Mouse (Mus musculus) forebrain, postnatal 0 days (tissue): ENCODE data around the gene Fam172a. TPM values are rescaled to one million over a fixed set of nuclear protein-coding genes. Genes with fewer than 3 reads are reported as not detected.

Source experiments
- ATAC-seq: fragments of 200-750 bp; cut with Nextera tagmentation; 2 replicates; pipeline ENCODE4 v1.8.0; 2017; ENCODE audit warnings: mild to moderate bottlenecking, moderate library complexity
- DNase-seq: peaks from one replicate; pipeline ENCODE4 v3.0.0-alpha.2; 2015
- H3K27ac ChIP-seq: fragments of 300-500 bp; sonication (generic); 2 replicates; pipeline ENCODE4 v1.5.1; 2014; ENCODE audit warnings: low read depth, mild to moderate bottlenecking, antibody characterized with exemption, low read length, moderate library complexity, mixed read lengths
- H3K27me3 ChIP-seq: fragments of 300-500 bp; sonication (generic); 2 replicates; pipeline ENCODE4 v1.6.1; 2014; ENCODE audit warnings: mild to moderate bottlenecking, low read length, mixed read lengths; ENCODE audit not compliant: insufficient read depth
- H3K36me3 ChIP-seq: fragments of 300-500 bp; sonication (generic); 2 replicates; pipeline ENCODE4 v1.6.1; 2014; ENCODE audit warnings: mild to moderate bottlenecking, moderate library complexity; ENCODE audit not compliant: insufficient read depth
- H3K4me1 ChIP-seq: fragments of 300-500 bp; sonication (generic); 2 replicates; pipeline ENCODE4 v1.6.1; 2014; ENCODE audit warnings: antibody characterized with exemption; ENCODE audit not compliant: insufficient read depth
- H3K4me2 ChIP-seq: fragments of 300-500 bp; sonication (generic); 2 replicates; pipeline ENCODE4 v1.6.1; 2014; ENCODE audit warnings: low read depth, mild to moderate bottlenecking, moderate library complexity
- H3K4me3 ChIP-seq: fragments of 300-500 bp; sonication (generic); 2 replicates; pipeline ENCODE4 v1.5.1; 2014; ENCODE audit warnings: low read depth, low read length, mixed read lengths
- H3K9ac ChIP-seq: fragments of 300-500 bp; sonication (generic); 2 replicates; pipeline ENCODE4 v1.6.1; 2014; ENCODE audit warnings: mild to moderate bottlenecking
- H3K9me3 ChIP-seq: fragments of 300-500 bp; sonication (generic); 2 replicates; pipeline ENCODE4 v1.6.1; 2016; ENCODE audit warnings: low read length
- CTCF ChIP-seq: sonication (generic); IDR thresholded peaks from 2 replicates; pipeline ENCODE4 v1.5.1; 2016; ENCODE audit warnings: antibody characterized with exemption, control low read depth, low read depth
- WGBS: fragments of 180-500 bp; shearing (Covaris S2); extraction: QIAGEN DNeasy Blood & Tissue Kit; methylation state at CpG from one replicate; pipeline ENCODE4 v1.1.7; 2014; 5-methylcytosine and 5-hydroxymethylcytosine counted together
- polyA plus RNA-seq: library from polyadenylated mRNA; unstranded; fragments of >200 nt; fragmentation: Nextera tagmentation; extraction: Ambion mirVana; gene quantifications from 2 replicates; pipeline ENCODE4 v1.2.1, GENCODE M21; 2015
- total RNA-seq: library from RNA; depleted of rRNA; stranded (reverse); fragments of >200 nt; gene quantifications from 2 replicates; pipeline ENCODE4 v1.2.3, GENCODE M21; 2014

The Fam172a gene
- total and polyA plus RNA-seq, 2 experiments from 2014 or later, result 38.6 to 51.7 TPM

- no peak for TF ChIP-seq CTCF
These were observed 124.3 kb downstream of the Fam172a start for GRCm38 (mm10) chr13:77826138-77826537.

GRCm38 (mm10) chr13:77843017-77843654 lies 141.3 kb downstream of the Fam172a start:
- Histone ChIP-seq H3K27ac (no peak overlapping the region), H3K36me3 (no peaks in the 10 kb centered on the region), H3K9me3 (no peaks in the 10 kb centered on the region), H3K4me2 (no peak overlapping the region), H3K4me3 (no peak overlapping the region), H3K27me3 (no peaks in the 10 kb centered on the region), H3K4me1 (no peaks in the 10 kb centered on the region), H3K9ac (no peak overlapping the region)
- WGBS, result 97% methylated on average over 2 of the region's 2 CpGs
- no peak for TF ChIP-seq CTCF
- DNase-seq (no peak), ATAC-seq (no peak)

More at GRCm38 (mm10) chr13:77826138-77826537, 124.3 kb downstream of the Fam172a start:
- 91% methylated on average over 4 of the region's 4 CpGs for WGBS
- Histone ChIP-seq H3K4me1 (no peaks in the 10 kb centered on the region), H3K36me3 (no peaks in the 10 kb centered on the region), H3K27me3 (no peaks in the 10 kb centered on the region), H3K4me3 (no peak overlapping the region), H3K27ac (no peak overlapping the region), H3K4me2 (no peak overlapping the region), H3K9ac (no peak overlapping the region), H3K9me3 (no peaks in the 10 kb centered on the region)
- no peak for ATAC-seq
- DNase-seq, result no peak

GRCm38 (mm10) chr13:77848868-77849267 lies 147.0 kb downstream of the Fam172a start:
- no peak for DNase-seq
- Histone ChIP-seq H3K27ac (no peak overlapping the region), H3K9me3 (no peaks in the 10 kb centered on the region), H3K27me3 (no peaks in the 10 kb centered on the region), H3K4me2 (no peak overlapping the region), H3K36me3 (no peaks in the 10 kb centered on the region), H3K9ac (no peak overlapping the region), H3K4me1 (no peaks in the 10 kb centered on the region), H3K4me3 (no peak overlapping the region)
- no peak for ATAC-seq
- WGBS, result 82% methylated on average over 4 of the region's 4 CpGs
- TF ChIP-seq CTCF, result peak; percentile 25; the same call in 1 of the 2 replicates

GRCm38 (mm10) chr13:77864804-77865203 lies 163.0 kb downstream of the Fam172a start:
- no peak for ATAC-seq
- WGBS, result 95% methylated on average over 1 of the region's 1 CpGs

GRCm38 (mm10) chr13:77868314-77868713 lies 166.5 kb downstream of the Fam172a start:
- no peak for TF ChIP-seq CTCF
- Histone ChIP-seq H3K4me1 (no peaks in the 10 kb centered on the region), H3K27ac (no peak overlapping the region), H3K27me3 (no peaks in the 10 kb centered on the region), H3K4me2 (no peak overlapping the region), H3K36me3 (no peaks in the 10 kb centered on the region), H3K4me3 (no peak overlapping the region), H3K9me3 (no peaks in the 10 kb centered on the region), H3K9ac (no peak overlapping the region)
- no peak for DNase-seq
- WGBS, result 40% methylated on average over 2 of the region's 2 CpGs
- no peak for ATAC-seq

More at GRCm38 (mm10) chr13:77864804-77865203, 163.0 kb downstream of the Fam172a start:
- Histone ChIP-seq H3K9ac (no peak overlapping the region), H3K27me3 (no peaks in the 10 kb centered on the region), H3K36me3 (no peaks in the 10 kb centered on the region), H3K4me1 (no peaks in the 10 kb centered on the region), H3K4me3 (no peak overlapping the region), H3K4me2 (no peak overlapping the region), H3K27ac (no peak overlapping the region), H3K9me3 (no peaks in the 10 kb centered on the region)
- peak; percentile 39 for DNase-seq
- TF ChIP-seq CTCF, result peak; percentile 57

- Histone ChIP-seq H3K4me2 (no peak overlapping the region), H3K9ac (no peak overlapping the region), H3K27ac (no peak overlapping the region), H3K9me3 (no peaks in the 10 kb centered on the region), H3K27me3 (no peaks in the 10 kb centered on the region), H3K36me3 (no peaks in the 10 kb centered on the region), H3K4me1 (no peaks in the 10 kb centered on the region), H3K4me3 (no peak overlapping the region)
- DNase-seq (no peak), ATAC-seq (no peak; the same call in 1 of the 2 replicates)
- 36% methylated on average over 4 of the region's 4 CpGs for WGBS
- no peak for TF ChIP-seq CTCF
These were observed 176.3 kb downstream of the Fam172a start for GRCm38 (mm10) chr13:77878120-77878519.

- Histone ChIP-seq H3K9me3 (no peaks in the 10 kb centered on the region), H3K27ac (no peak overlapping the region), H3K4me3 (no peak overlapping the region), H3K27me3 (no peaks in the 10 kb centered on the region), H3K4me2 (no peak overlapping the region), H3K4me1 (no peaks in the 10 kb centered on the region), H3K9ac (no peak overlapping the region), H3K36me3 (no peaks in the 10 kb centered on the region)
- ATAC-seq (no peak), DNase-seq (no peak)
- no peak for TF ChIP-seq CTCF
- 56% methylated on average over 3 of the region's 3 CpGs for WGBS
These were observed 176.7 kb downstream of the Fam172a start for GRCm38 (mm10) chr13:77878545-77878944.
